Mouse (Mus musculus) cerebellum, postnatal 10 days (tissue): ENCODE results near the gene Vps41.
A peak's percentile ranks its signal among the peaks of the same experiment; 100 is the strongest.

Experiments used
- DNase-seq, 2 experiments: peaks; one replicate each; pipeline ENCODE4 v3.0.0; 2021; ENCODE audit warnings: mixed read lengths in 2 of 2

Gene Vps41

DNA sequence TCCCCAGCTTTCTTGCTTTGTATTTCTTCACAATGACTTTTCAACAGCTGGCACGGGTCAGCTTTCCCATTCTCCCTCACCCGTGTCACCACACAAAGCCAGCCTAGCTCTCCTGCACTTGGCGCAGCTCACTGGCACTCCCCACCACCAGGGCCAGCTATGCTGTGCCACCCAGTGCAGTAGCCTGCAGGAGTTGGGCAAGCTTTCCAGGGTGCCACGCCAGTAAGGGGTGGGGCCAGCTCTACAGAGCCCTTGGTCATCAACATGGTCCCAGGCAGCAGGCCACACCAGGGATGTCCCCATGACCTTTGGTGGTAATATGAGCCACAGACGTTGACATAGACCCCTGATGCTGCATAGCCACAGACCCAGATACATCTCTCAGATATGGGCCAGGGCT is 80.5 kb downstream of the Vps41 start:
- DNase-seq, result no peak

DNA sequence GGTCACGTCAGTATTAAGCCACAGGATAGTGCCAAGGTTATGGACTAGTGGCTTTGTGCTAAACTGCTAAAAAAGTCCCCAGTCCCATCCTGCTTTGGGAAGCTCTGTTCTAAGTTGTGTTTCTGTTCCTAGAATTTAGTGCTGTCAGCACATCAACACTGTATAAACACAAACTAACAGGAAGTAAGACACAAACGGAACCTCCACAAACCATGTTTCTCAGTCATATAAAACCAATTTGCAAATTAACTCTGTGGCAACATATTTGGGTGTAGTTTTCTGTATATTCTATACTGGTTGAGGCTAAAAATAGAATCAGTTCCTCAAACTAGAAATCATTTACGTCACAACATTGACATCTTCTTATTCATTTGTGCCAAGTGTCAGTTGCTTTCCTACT is 83.3 kb downstream of the Vps41 start:
- DNase-seq, result no peak

DNA sequence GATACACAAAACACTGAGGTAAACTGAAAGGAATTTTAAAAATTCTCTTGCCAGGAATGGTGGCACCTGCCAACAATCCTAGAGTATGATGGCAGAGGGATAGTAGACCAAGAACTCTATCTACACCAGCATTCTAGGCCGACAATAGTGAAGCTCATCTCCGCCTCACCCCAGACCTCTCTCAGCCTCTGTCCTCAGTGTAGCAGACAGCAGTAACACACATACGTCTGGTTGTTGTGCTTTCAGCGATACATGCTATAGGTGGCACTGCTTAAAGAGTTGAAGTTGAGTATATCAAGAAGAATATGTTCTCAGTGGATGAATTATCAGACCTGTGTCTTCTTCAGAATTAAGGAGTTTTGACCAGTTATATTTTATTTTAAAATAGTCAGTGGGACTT is 92.4 kb downstream of the Vps41 start:
- peak; percentile 8 to 10 for DNase-seq

DNA sequence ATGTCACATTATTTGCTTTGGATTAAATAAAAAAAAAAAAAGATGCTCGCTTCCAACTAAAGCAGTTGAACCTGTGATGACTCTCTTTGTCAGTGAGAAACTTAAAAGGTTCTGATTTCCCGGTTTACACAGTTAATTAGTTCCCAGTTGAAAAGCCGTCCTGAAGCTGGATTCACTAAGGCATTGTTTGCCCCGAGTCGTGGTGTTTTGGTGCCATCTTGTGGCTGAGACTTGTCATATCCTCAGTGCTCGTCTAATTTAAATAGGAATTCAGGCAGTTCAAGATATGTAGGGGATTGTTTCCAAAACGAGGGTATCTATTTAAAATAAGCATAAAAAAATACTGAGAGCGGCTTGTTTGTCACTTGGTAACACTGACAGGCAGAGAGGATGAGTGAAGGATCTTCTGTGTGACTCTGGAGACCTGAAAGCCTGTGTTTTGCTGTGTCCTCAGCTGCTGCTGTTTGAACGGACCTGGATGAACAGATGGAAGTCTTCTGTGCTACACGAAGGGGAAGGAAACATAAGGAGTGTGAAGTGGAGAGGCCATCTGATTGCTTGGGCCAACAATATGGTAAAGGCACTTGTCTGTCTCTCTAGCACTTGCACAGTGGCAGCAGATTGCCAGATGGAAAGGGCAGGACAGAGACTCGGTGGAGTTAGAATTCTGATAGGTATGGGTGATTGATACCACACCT is 93.0 kb downstream of the Vps41 start:
- peak; percentile 88 to 91 for DNase-seq

DNA sequence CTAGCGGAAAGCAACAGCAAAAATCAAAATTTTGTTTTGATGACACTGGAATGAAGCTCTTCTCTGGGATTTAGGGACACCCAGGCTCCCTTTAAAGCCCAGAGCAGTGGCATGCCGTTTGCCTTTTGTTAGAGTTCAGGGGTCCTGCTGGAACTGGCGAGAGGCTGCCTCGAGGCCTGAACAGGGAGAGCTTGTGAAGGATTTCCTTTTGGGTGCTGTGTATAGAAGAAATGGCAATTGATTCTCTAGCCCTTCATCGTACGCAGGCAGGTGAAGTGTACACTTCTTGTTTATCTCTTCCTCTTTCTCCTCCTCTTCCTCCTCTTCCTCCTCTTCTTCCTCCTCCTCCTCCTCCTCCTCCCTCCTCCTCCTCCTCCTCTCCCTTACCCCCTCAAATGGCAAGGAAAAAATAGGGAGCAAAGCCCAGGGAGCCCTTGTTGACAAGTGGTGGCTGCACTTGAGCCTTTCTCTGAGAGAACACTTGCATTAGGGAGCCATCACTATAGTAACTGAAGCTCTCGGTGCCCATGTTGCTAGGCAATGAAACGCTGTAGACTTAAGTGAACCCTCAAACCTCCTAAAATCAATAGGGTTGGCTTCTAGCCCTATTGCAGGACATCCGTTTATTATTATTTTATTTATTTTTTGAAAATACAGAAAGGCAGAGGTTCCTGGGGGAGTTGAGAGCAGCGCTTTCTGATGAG is 107.5 kb downstream of the Vps41 start:
- DNase-seq, result no peak

DNA sequence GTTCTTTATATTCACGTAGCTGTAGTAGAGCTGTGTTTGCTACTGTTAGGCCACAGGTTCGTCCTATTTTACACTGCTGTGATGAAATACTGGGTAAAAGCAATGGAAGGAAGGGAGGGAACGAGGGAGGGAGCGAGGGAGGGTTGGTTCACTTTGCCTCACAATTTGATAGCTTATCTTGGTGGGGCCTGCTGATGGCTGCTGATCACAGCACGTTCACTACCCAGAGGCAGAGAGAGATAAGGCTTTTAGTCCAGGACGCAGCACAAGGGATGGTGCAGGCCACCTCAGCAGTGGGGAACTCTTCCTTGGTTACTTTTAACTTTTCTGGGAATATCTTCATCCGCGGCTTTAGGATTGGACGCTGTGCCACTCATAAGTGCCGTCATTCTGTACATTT is 109.9 kb downstream of the Vps41 start:
- DNase-seq, result no peak

DNA sequence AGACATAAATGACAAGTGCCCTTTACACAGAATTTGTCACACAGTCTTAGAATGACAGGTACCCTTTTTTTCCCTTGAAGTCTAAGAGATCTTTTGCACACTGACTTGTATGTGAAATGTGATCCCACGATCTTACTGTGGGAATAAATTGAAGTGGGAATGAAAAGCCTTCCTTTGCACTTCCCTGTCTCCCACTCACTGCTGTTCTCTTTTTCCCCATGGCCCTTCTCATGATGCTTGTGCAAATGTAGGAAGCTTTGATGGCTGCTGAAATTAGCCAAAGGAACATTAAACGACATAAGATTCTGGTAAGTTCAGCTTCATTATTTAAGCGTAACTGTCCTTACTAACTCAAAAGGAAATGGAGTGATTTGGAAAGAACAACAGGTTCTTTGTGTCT is 113.4 kb downstream of the Vps41 start:
- no peak for DNase-seq

DNA sequence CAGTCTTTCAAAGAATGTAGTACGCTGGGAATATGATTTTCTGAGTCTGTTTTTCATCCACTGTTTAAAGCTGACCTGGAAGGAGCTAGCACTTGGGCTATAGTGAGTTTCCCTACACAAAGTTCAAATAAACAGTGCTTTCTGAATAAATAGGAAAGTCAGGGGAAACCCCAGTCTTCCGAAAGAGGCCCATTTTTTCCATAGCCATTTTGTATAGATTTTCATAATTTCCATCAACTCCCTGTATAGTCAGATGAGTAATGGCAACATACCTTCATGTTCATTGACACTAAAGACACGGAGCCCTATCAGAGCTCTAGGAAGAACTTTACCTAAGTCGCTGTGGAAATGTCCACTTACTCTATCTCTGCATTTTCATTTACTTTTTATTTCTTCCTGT is 122.1 kb downstream of the Vps41 start:
- no peak for DNase-seq

DNA sequence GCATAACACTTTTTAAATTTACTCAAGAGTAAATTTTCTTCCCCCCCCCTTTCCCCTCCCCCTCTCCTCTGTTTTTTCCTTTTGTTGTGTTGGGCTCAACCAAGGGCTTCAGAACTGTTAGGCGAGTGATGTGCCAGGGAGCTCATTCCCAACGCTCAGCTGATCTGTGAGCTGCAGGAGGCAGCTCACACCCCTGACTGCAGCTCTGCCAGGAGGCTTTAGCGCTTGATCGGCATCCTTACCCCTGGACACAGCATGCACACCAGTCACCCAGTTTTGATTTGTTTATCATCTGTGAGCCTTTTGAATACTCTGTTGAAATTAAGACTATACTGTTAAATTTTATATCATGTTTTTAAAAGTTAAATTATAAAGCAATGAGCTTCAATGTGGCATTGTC is 123.3 kb downstream of the Vps41 start:
- peak in 1 of 2 experiments; percentile 21 for DNase-seq

DNA sequence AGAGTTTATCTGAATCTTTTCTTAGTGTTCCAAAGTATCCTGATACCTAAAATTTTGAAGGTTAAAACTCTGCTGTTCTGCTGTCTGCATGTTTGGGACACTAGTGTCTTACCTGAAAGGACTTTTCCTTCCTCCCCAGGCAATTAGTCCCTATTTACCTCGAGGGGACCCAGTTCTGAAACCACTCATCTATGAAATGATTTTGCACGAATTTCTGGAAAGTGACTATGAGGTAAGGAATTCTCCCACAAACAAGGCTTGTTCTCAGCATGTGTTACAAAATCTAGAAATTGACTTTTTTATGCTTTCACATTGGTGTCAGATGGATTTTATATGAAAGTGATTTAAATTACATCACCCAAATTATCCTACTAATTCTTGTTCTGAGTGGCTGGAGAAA is 123.9 kb downstream of the Vps41 start:
- no peak for DNase-seq

DNA sequence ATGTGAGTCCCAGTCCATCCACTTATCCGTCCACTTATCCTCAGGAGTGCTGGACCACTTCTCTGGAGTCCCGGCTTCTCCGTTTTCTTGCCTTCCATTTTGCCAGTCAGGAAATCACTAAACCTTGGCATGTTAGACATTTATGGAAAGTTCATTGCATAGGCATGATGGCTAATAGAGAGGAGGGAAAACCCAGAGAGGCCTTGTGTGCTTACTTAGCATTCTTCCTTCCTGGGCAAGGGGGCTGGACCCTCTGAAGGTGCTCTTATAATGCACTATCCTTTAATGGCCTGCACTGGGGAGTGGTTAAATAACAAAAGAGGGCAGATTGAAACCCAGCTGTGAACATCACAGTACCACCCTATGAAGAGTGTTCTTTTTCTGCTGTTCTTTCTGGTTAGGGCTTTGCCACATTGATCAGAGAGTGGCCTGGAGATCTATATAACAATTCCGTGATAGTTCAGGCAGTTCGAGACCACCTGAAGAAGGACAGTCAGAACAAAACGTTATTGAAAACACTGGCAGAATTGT is 124.7 kb downstream of the Vps41 start:
- DNase-seq, result no peak

DNA sequence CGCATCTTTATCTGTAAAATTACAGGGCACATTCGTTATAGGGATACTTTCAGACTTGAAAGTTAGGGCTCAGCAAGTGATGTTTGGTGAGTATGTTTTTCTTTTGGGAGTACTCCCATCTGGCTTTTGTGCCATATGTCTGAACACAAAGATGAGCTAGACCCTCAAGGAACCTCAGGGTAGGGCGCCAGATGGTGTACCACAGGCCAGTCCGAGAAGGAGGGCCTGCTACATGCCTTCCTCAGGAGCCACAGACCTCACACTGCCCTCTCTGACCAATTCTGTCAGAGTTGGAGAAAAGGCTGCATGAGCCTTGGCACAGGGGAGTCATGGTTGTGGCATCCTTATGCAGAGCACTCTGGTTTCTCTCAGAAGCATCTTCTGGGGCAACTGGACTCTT is 125.5 kb downstream of the Vps41 start:
- DNase-seq, result peak; percentile 27 to 56

DNA sequence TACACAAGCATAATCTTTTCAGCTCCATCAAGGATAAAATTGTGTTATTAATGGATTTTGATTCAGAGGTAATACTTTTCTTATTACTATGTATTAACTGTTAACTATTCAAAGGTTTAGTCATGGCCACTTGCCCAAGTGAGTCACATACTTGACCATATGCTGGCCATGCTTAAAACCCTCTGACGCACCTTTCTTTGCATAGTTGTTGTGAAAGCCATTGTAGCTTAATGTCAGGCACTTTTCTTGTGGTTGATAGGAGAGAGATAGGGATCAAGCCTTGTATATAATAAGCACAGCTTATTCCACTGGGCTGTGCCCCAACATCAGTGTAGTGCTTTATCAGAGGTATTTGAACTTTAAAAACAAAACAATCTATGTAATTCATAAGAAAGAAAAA is 126.5 kb downstream of the Vps41 start:
- no peak for DNase-seq

DNA sequence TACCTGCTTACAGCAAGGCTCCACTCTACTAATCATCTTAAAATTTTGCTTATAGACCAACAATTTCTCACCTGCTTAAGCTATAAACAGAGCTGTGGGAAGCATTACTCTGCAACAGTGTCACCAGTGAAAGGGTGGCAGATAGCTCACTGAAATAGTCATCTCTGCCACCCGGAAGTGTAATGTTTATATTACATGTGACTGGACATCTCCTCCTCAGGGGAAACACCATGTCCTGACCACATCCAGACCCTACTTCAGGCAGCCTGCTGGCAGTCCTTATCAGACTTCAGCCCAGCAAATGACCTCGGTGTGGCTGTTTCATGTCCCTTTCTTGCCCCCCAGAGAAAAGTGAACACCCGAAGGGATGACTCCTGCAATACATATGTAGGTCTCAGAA is 130.3 kb downstream of the Vps41 start:
- DNase-seq, result no peak

DNA sequence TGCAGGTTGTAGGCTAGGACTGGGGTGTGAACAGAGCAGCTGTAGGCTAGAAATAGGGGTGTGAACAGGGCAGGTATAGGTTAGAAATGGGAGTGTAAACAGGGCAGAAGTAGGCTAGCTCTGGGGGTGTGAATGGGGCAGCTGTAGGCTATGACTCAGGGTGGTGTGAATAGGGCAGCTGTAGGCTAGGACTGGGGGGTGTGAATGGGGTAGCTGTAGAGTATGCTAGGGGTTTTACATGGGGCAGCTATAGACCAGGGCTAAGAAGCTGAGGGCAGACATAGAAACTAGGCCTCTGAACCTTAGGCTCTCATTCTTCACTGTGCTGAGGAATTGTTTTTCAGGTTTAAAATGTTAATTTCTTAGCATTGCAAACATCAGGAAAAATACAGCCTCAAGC is 132.5 kb downstream of the Vps41 start:
- no peak for DNase-seq

DNA sequence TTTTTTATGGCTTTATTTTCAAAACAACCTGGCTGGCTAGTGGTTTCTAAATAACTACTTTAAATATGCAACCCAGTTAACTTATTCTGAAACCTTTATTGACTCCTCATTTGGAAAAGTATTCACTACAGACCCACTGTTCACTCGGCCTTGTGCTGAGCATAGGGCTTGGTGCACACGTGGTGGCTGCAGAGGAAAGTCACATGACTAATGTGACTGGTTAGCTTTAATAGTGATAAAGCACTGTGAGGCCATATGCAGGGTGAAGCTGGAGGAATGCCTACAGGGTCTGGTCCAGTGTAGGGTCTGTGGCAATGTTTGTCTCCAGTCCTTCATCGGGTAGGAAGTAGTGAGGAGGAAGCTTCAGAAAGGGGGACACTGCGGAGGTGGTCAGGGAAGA is 134.1 kb downstream of the Vps41 start:
- DNase-seq, result no peak

DNA sequence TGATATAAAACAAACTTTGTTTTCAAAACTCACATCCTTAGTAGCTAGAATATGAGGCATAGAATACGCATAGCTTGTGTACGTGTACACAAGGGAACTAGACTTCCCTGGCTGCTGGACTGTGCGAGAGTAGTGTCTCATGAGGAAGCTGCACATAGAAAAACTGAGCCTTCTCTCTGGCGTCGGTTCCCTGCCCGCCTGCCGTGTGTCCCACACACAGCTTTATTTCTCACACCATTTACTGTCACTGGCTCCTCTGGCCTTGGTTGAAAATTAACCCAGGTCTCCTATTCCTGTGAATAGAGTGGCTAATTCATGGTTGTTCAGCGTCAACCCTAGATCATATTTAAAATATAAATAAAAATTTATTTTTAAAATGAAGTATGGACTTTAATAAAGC is 135.6 kb downstream of the Vps41 start:
- no peak for DNase-seq

DNA sequence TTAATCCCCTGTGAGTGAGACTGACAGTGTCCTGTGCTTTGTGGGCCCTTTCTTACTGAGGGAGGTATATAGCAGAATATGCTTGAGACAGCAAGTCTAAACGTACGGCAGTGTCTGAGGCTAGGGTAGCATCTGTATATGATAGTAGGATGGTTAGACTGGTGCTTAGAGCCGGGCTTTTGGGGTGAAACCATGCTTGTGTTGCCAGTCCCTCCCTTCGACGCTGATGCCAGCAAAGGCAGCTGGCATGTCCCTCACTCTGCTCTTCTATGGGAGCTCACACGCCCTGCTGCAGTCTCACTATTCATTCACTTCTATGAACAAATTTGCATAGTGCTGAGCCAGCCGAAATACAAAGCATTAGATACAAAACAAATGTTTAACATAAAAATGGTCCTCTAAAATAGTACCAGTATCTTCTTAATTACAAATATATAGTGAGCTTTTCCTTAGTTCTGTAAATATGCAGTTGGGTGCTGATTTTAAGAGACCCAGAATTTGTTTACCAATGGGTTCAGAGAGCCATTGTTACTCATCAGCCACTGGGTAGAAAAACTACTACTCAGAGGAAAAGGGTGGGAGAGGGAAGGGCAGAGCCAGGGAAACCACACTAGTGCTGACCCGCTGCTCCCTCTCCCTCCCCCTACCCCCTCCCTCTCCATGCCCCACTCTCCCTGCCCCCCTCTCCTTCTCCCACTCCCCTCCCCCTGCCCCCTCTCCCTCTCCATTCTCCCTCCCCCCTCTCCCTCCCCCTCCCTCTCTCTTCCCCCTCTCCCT is 139.1 kb downstream of the Vps41 start:
- peak; percentile 44 to 53 for DNase-seq

DNA sequence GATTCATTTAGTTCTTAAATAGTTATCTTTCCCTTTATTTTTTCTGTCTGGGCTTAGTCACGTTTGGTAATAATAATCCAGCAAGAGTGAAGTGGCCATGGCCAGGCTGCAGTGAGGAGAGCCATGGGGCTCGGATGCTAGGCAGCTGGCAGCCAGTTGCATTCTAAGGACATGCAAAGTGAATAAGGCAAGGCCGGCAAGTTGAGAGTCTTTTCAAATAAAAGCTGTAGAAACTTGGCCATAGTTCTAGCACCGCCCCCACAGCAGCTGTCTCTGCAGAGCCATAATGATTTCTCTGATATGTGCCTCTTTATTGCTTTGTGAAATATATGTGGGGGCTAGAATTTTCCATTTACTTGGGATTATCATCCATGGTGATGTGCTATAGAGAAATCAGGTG is 141.1 kb downstream of the Vps41 start:
- DNase-seq, result peak in 1 of 2 experiments; percentile 25

DNA sequence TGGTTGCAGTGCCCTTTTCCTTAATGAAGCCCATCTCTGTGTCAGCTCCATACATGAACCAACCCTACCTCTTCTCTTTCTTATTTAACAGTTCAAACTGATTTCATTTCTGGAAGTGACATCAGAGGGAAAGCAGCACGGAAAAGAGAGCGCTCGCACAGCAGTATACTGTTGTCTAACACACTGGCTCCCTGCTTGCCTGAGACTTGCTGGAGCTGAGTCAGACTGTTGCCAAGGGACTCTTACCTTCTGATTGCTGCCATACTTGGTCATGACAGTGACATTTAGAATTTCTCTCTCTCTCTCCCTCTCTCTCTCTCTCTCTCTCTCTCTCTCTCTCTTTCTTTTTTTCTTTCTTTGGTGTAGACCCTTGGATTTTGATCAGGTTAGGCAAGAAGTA is 142.3 kb downstream of the Vps41 start:
- DNase-seq, result no peak

DNA sequence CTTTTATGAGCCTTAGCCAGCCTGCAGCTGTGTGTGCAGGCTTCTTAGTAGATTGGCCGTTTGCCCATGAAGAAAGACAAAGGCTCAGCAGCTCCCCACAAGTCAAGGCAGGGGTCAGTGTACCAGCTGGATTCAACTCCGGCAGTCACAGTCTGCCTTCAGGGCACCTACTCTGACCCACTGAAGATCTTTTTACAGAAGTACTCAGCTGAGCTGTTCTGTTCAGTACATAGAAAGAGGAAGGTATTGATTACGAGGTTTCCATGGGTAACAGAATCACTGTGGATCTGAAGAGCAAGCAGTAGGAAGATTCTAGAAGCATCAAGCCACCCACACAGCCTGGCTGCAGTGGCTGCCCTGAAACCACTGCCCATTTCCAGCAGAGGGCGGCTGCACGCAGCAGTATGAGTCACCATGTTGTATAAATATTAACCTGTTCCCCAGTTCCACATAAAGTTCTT is 151.0 kb downstream of the Vps41 start:
- DNase-seq, result peak; percentile 63 to 65

DNA sequence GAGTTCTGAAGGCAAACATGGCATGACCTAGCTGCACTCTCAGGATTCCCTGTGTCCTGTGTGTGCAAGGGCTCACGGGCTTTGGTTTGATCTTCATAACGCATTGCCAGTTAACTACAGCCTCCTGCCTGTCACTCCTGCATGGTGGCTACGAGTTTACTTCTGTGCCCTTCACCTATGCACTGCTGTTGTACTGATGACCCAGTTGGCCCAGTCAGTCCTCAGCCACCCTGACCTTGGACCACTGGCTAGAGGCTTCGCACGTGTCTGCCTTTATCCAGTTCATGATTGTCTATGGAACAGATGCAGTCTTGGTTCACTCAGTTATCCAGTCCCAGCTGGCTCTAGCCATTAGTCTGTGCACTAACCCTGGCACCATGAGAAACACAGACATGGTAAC is 151.7 kb downstream of the Vps41 start:
- DNase-seq, result no peak

DNA sequence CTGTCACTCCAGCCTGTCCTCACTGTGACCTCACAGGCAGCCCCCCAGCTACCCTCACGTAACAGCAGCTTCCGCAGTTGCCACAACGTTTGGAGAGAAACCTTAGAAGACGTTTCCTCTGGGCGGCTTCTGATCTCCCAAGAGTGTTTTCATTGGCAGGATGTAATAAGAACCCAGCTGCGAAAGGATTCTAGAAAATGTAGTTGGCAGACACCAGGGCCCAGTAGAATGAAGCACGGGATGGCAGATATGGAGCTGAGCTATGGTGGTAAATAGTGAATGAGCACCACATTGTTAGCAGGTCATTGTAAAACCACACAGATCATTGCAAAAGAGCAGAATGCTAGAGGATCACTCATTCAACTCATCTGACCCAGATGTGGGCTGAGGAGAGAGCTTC is 158.2 kb downstream of the Vps41 start:
- no peak for DNase-seq

DNA sequence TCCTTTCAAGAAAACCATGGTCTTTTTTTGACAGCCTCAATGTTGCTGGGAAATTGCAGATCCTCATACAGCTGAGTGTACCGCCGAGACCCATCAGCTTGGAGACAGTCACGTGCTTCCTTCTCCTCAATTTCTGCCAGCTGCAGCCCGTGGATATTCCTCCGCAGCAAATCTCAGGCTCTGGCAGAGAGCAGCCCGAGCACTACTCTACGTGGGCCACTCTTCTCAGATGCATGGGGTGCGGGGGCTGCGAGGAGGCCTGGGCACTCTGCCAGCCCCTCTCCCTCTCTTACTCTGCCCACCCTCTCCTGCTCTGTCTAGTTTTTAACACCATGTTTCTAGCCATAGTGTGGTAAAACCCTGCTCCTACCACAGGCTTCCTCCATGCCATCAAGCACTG is 175.8 kb downstream of the Vps41 start:
- peak in 1 of 2 experiments; percentile 18 for DNase-seq
